Mouse (Mus musculus): Measurements from ENCODE around the gene Lrba. TPM values are rescaled to one million over a fixed set of nuclear protein-coding genes. Genes with fewer than 3 reads are reported as not detected.

Gene Lrba
- total and polyA plus RNA-seq, 2 experiments from 2014 or later, result 1.6 to 22.0 TPM

DNA sequence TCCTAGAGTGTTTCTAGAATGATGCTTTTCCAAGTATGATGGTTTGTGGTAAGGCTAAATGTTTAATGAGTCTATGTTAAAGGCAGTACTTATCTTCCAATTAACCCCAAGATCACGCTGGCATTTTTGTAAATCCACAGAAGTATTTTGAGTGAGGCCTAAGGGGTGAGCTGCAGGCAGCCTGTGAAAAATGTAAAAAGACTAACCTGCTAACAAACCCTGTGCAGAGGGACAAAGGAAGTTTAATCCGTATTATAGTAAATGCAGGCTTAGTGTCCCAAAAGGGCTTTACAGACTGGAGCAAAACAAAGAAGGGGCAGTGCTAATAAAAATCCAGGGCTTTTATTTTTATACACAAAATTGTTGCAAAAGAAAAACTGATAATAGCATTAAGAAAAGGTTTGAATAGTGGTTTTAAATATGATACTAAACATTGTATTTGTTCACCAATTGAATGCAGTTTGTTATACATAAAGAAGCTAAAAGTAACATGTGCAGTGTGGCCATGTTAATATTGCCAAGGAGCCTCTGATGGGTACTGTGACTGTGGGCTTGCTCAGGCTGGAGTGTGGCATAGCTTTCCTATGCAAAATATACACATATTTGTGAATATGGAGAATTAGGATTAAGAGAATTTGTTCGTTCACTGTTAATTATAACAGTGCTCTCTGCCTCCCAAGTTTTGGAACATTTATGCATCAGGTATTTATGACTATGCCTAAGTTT lies 348.2 kb downstream of the Lrba start:
- WGBS, result 72% methylated on average over 3 of the region's 3 CpGs
- no peaks in the 10 kb centered on the region for H3K9me3 ChIP-seq (replicated peaks; ENCODE audit: control insufficient read depth, low read length)
- TF ChIP-seq CTCF (IDR thresholded peaks at IDR 0.05; ENCODE audit: low read depth) (no peak), EP300 (IDR thresholded peaks at IDR 0.05; ENCODE audit: low read depth) (no peak)

DNA sequence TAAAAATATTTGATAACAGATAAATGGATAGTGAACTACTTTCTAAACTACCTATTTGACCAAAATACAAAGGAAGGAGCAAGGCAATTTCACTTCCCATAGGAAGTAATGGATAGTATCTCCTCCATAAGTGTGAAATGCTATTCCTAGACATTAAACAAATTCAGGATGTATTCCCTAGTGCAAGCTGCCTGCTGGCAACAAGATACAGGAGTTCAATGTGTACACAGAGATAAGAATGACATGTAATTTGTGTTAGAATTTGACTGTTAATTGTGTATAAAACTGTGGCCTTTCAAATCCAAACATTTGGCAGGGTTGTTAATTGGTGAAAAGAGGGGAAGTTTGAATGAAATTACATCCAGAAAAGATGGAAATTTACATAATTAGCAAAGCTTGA lies 350.8 kb downstream of the Lrba start:
- TF ChIP-seq CTCF (IDR thresholded peaks at IDR 0.05; ENCODE audit: low read depth), result no peak
- no peak for TF ChIP-seq EP300 (IDR thresholded peaks at IDR 0.05; ENCODE audit: low read depth)
- DNase-seq (ENCODE audit: low spot score), result no peak
- Histone ChIP-seq H3K27ac (ENCODE audit: low read depth) (no peak overlapping the region), H3K9me3 (replicated peaks; ENCODE audit: control insufficient read depth, low read length) (no peaks in the 10 kb centered on the region), H3K4me1 (ENCODE audit: control insufficient read depth, insufficient read depth) (no peaks in the 10 kb centered on the region), H3K9ac (replicated peaks; ENCODE audit: low read depth, low read length) (no peak overlapping the region), H3K4me3 (ENCODE audit: low read depth, low read length) (no peak overlapping the region), H3K27me3 (ENCODE audit: control insufficient read depth, insufficient read depth, low read length) (no peaks in the 10 kb centered on the region), H3K36me3 (replicated peaks; ENCODE audit: control insufficient read depth, insufficient read depth, low read length) (no peaks in the 10 kb centered on the region), H3K4me2 (ENCODE audit: low read depth, low read length) (no peak overlapping the region)
- no peak for ATAC-seq (ENCODE audit: insufficient read depth, low read depth)

More for the DNA sequence above, 348.2 kb downstream of the Lrba start:
- Histone ChIP-seq H3K4me3 (ENCODE audit: low read depth, low read length) (no peak overlapping the region), H3K9ac (replicated peaks; ENCODE audit: low read depth, low read length) (no peak overlapping the region), H3K4me1 (ENCODE audit: control insufficient read depth, insufficient read depth) (no peaks in the 10 kb centered on the region), H3K27ac (ENCODE audit: low read depth) (no peak overlapping the region), H3K4me2 (ENCODE audit: low read depth, low read length) (no peak overlapping the region), H3K36me3 (replicated peaks; ENCODE audit: control insufficient read depth, insufficient read depth, low read length) (no peaks in the 10 kb centered on the region), H3K27me3 (ENCODE audit: control insufficient read depth, insufficient read depth, low read length) (no peaks in the 10 kb centered on the region)
- DNase-seq (ENCODE audit: low spot score) (no peak), ATAC-seq (ENCODE audit: insufficient read depth, low read depth) (no peak)

DNA sequence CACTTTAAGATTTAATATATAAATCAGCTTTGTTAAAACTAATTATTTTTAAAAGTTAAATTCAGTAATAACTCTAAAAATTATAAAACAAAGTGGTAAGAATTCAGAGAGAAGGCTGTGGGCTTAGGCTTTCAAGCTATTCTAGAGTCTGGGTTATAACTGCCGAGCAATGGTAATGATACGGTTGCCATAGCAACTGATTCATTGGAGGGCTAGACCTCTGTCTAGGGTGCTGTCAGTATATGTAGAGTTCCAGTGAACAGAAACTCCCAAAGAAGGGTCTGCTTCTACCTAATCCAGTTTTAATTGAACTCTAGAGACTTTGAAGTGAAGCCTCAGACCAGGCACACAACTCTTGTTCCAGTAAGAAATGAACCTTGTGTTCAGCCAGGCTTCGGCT lies 377.8 kb downstream of the Lrba start:
- WGBS, result 82% methylated on average over 3 of the region's 3 CpGs
- Histone ChIP-seq H3K4me1 (ENCODE audit: control insufficient read depth, insufficient read depth) (no peaks in the 10 kb centered on the region), H3K36me3 (replicated peaks; ENCODE audit: control insufficient read depth, insufficient read depth, low read length) (no peaks in the 10 kb centered on the region), H3K9me3 (replicated peaks; ENCODE audit: control insufficient read depth, low read length) (no peaks in the 10 kb centered on the region), H3K4me2 (ENCODE audit: low read depth, low read length) (no peak overlapping the region), H3K27ac (ENCODE audit: low read depth) (no peak overlapping the region), H3K4me3 (ENCODE audit: low read depth, low read length) (no peak overlapping the region), H3K27me3 (ENCODE audit: control insufficient read depth, insufficient read depth, low read length) (no peaks in the 10 kb centered on the region), H3K9ac (replicated peaks; ENCODE audit: low read depth, low read length) (no peak overlapping the region)
- DNase-seq (ENCODE audit: low spot score) (no peak), ATAC-seq (ENCODE audit: insufficient read depth, low read depth) (no peak)
- TF ChIP-seq CTCF (IDR thresholded peaks at IDR 0.05; ENCODE audit: low read depth) (no peak), EP300 (IDR thresholded peaks at IDR 0.05; ENCODE audit: low read depth) (no peak)

DNA sequence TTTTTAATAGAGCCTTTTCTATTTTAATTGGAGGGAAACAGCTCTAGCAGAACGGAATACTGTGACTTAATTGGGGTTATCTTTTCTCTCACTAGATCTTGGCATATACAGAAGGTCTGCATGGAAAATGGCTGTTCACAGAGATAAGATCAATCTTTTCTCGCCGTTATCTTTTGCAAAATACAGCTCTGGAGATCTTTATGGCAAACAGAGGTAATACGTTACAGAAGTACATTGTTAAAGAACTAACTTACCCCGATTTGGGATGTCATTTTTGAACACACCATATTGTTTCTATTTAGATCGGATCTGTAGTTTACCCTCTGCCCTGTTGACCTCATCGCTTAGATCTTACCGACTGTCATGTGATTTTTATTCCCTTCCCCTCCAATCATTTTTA lies 381.3 kb downstream of the Lrba start:
- 78% methylated on average over 8 of the region's 8 CpGs for WGBS
- no peak for DNase-seq (ENCODE audit: low spot score)
- no peak for TF ChIP-seq EP300 (IDR thresholded peaks at IDR 0.05; ENCODE audit: low read depth)
- no peak for TF ChIP-seq CTCF (IDR thresholded peaks at IDR 0.05; ENCODE audit: low read depth)

DNA sequence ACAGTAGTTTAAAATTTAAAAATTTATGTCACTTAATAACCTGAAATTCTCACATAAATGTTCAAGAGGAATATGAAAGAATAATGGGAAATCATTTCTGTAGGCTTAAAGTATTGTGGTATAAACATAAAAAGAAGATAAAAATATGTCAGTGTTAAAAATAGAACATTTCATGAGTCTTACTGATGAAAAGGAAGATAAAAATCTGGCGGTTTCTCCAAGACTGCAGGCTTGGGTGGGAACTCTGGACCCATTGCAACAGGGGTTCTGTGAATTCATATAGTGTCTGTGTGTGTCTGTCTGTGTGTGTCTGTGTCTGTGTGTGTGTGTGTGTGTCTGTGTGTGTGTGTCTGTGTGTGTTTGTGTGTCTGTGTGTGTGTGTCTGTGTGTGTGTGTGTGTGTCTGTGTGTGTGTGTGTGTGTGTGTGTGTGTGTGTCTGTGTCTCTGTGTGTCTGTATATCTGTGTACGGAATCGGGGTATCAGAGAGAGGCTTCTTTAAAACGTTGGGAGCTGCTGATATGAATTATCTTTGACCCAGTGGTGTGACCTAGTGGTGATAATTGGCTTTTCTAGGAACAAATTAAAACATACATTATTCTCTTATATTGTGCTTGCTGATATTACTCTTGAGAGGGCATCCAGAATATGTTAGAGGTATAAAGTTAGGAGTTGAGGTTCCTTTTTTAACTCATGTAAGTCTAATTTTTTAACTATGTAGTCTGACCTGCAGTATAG lies 402.7 kb downstream of the Lrba start:
- ATAC-seq (ENCODE audit: insufficient read depth, low read depth), result no peak
- Histone ChIP-seq H3K36me3 (replicated peaks; ENCODE audit: control insufficient read depth, insufficient read depth, low read length) (no peaks in the 10 kb centered on the region), H3K4me1 (ENCODE audit: control insufficient read depth, insufficient read depth) (no peaks in the 10 kb centered on the region), H3K27me3 (ENCODE audit: control insufficient read depth, insufficient read depth, low read length) (no peaks in the 10 kb centered on the region), H3K9ac (replicated peaks; ENCODE audit: low read depth, low read length) (no peak overlapping the region), H3K27ac (ENCODE audit: low read depth) (no peak overlapping the region), H3K4me2 (ENCODE audit: low read depth, low read length) (no peak overlapping the region), H3K4me3 (ENCODE audit: low read depth, low read length) (no peak overlapping the region), H3K9me3 (replicated peaks; ENCODE audit: control insufficient read depth, low read length) (no peaks in the 10 kb centered on the region)
- TF ChIP-seq CTCF (IDR thresholded peaks at IDR 0.05; ENCODE audit: low read depth) (no peak), EP300 (IDR thresholded peaks at IDR 0.05; ENCODE audit: low read depth) (no peak)
- DNase-seq (ENCODE audit: low spot score), result no peak
- WGBS, result 41% methylated on average over 4 of the region's 4 CpGs

More for the DNA sequence above, 381.3 kb downstream of the Lrba start:
- Histone ChIP-seq H3K4me3 (ENCODE audit: low read depth, low read length) (no peak overlapping the region), H3K4me2 (ENCODE audit: low read depth, low read length) (no peak overlapping the region), H3K9ac (replicated peaks; ENCODE audit: low read depth, low read length) (no peak overlapping the region), H3K36me3 (replicated peaks; ENCODE audit: control insufficient read depth, insufficient read depth, low read length) (no peaks in the 10 kb centered on the region), H3K27ac (ENCODE audit: low read depth) (no peak overlapping the region), H3K9me3 (replicated peaks; ENCODE audit: control insufficient read depth, low read length) (no peaks in the 10 kb centered on the region), H3K4me1 (ENCODE audit: control insufficient read depth, insufficient read depth) (no peaks in the 10 kb centered on the region), H3K27me3 (ENCODE audit: control insufficient read depth, insufficient read depth, low read length) (no peaks in the 10 kb centered on the region)
- ATAC-seq (ENCODE audit: insufficient read depth, low read depth), result no peak

Data from heart, postnatal 0 days (tissue).